Mouse (Mus musculus) 416B (cell line): ENCODE measurements around the gene Rbm33.

Source experiments
- DNase-seq: peaks from one replicate; pipeline ENCODE4 v3.0.0; 2011; ENCODE audit warnings: low read depth

Gene Rbm33

GRCm38 (mm10) chr5:28412006-28412685, 95.2 kb downstream of the Rbm33 start:
- DNase-seq: no peak

DNA sequence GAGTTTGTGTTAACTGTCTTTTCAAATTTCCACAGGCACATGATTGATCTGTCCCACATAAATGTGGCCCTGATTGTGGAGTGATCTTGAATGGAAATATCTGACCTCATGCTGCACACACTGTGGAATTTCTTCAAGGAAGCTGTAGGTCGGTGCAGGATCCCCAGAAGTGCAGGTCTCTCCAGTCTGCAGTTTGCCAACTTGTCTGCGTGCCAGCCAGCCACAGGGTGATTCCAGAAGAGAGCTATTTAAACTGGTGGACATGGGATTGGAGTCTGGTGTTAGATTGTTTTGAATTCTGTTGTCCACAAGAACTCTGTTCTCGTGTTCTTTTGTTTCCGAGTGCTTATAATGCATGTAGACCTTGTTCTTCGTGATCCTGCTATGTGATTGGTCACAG, 96.6 kb downstream of the Rbm33 start:
- DNase-seq: no peak

DNA sequence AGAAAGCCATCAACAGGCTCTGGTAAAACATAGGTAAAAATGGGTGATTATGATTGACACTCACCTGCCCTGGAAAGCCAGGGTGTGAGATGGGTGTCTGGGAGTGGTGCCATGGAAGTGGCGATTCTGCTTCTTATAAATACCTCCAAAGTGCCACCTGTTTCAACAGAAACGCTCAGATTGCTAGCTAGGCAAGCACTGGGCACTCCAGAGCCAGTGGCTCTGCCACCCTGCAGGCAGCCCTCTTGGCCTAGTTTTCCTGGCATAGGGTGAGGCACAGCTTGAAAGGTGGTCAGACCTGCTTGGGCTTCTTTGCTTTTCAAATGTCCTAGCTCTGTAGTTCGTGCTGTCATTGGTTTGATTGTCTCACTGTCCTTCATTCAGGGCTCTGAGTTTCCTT, 97.2 kb downstream of the Rbm33 start:
- no peak for DNase-seq

DNA sequence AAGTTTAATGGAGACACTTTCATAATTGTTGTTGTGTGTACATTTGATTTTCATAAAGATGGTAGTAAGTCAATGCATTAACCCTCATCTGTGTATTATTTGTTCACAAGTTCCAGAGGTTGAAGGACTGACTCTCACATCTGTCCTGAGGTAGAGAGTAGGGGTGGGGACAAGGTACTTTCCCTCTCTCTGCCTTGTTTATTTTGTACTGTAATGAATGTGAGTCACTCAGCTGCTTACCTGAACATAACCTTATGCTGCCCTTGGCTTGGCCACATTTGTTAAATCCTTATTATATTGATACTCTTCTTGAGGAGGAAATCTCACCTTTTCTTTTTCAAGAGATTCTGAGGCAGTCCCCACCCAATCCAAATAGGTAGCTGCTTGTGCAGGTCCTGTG, 99.1 kb downstream of the Rbm33 start:
- DNase-seq: no peak

DNA sequence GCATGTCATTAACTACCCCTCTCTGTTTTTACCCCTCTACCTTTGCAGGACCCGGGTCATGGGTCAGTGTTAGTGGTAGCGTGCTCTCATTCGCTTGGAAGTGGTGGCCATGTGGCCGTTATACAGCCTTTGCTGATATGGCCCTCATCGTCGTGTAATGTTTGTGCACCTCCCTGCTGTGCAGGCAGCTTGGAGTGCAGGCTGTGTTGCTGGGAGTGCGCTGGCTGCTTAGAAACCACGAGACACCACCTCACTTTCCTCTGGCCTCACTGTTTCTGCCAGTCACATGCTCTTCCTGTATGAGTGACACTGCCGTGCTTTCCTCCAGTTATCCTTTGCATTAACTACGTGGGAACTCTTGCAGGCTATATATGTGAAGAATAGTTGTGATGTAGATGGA, 101.8 kb downstream of the Rbm33 start:
- peak; percentile 25 for DNase-seq

DNA sequence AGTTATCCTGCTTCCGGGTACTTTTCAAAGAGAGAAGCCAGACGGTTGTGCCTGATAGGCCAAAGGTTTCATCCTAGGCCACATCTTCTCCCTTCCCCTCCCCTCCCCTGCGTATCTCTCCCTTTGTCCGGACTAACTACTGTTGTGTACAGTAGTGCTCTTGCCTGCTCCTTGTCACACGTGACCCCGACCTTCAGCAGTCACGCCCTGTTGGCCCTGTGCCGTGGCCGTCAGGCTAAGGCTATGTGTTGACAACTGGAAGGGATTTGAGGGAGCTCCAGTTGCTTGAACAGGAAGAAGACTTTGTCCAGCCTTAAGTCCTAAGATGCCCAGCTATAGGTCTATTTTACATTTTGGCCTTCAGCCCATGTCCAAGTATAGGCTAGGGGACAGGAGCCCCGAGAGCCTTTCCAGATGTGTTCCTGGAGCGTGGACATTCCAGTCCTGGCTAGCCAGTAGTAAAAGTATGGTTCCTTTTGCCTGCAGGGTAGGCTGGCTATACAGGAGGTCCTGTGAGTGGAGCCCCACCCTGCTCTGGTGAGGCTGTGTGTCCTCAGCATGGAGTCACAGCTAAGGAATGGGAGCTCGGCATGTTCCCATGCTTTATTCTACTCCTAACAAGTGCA, 102.8 kb downstream of the Rbm33 start:
- DNase-seq: no peak

DNA sequence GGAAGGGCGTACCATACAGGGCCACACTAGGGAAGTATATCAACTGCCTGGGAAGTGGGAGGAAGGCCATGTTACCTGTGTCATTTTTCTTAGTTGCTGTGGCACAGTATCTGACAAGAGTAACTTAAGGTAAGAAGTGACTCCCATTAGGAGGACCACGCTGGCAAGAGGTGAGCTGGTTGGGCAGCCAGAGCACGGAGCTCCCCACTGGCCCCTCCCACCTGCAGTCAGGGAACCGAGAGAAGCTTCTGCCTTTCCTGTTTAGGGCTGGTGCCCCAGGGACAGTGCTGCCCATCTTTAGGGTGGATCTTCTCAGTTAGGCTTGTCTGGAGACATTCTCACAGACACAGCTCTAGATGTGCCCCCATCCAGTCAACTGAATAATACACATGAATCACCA, 106.9 kb downstream of the Rbm33 start:
- no peak for DNase-seq

DNA sequence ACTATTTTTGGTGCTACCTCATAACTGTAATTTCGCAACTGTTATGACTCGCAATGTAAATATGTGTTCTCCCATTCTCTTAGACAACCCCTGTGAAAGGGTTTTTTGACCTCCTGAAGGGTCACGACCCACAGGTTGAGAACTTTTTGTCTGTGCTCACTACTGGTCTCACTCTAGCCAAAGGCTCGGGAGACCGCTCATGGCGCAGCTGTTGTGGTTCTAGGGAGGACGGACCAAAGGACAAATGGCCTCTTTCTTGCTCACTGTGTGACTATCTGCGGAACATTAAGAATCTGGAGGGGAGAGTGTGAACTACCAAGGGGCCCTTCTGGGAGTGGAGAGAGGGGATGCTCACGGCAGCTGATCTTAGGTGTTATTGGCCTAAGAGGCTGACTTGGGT, 109.0 kb downstream of the Rbm33 start:
- peak; percentile 20 for DNase-seq

DNA sequence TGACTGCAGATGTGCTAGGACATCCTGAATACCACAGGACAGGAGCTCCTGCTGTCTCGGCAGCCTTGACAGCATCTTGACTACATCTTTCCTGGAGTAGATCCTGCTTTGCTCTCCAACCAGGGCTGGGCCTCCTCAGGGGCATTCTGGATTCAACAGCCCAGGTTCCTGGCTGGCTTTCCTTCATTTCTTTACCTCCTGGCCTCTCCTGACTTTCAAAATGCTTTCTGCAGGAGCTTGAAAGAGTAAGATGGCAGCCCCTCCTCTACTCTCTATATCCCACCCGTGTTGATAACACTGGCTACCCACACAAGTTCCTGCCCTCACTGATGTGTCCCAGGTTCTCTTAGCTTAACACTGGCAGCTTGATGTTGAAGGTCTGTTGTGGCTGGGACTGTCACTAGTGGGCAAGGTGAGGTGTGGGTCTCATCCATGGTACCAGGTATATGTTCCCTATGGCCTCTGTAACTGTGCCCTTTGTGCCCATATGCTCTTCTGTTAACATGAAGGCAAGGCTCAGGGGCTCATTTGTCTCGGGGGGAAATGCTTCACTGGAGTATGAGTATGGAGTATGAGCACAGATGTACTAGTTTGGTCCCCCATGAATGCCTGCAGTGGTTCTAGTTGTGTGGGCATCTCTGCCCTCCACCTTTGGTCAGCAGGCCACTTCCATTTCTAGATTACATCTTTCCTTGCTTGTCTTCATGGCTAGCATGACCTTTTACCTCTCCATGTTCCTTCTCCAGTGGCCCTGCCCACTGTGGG, 133.4 kb downstream of the Rbm33 start:
- no peak for DNase-seq

- DNase-seq: peak; percentile 65
Measured at GRCm38 (mm10) chr5:28451053-28451638, 134.2 kb downstream of the Rbm33 start.

GRCm38 (mm10) chr5:28453086-28453485, 136.2 kb downstream of the Rbm33 start:
- no peak for DNase-seq

- DNase-seq: no peak
Measured at GRCm38 (mm10) chr5:28453523-28453922, 136.6 kb downstream of the Rbm33 start.

GRCm38 (mm10) chr5:28454546-28454945, 137.6 kb downstream of the Rbm33 start:
- DNase-seq: no peak

DNA sequence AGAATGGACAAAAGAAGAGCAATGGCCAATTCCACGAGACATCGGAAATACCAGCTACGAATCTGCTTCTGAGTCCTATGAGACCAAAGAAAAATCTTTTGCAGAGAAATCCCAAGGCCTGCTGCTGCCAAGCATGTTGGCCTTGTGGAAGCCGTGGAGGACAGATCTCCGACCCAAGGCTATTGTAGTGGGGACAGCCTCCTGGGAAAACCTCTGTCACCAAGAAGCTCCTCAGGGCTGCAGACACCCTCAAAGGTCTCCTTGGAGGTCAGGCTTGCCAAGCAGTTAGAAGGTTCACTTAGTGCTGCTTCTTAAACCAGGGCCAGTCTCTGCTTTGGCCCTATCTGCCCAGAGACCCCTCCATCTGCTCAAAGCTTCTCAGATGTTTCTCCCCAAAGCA, 138.8 kb downstream of the Rbm33 start:
- no peak for DNase-seq

DNA sequence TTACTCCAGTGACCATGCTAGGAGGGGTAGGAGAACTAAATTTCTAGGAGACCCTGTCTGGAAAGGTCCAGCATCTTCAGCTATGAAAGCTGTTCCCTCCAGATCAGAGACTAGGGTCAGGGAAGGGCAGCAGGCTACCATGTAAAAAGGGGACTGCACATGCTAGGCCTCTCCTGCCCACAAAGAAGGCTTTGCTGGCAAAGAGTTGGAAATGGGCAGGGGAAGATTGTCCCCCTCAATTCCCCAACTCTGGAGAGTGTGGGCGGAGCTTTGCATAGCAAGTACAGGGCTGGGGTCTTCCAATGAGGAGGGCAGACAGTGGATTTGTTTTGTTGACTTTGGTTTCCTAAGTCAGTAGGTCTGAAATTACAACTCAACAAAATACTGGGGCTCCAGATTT, 139.4 kb downstream of the Rbm33 start:
- DNase-seq: no peak

DNA sequence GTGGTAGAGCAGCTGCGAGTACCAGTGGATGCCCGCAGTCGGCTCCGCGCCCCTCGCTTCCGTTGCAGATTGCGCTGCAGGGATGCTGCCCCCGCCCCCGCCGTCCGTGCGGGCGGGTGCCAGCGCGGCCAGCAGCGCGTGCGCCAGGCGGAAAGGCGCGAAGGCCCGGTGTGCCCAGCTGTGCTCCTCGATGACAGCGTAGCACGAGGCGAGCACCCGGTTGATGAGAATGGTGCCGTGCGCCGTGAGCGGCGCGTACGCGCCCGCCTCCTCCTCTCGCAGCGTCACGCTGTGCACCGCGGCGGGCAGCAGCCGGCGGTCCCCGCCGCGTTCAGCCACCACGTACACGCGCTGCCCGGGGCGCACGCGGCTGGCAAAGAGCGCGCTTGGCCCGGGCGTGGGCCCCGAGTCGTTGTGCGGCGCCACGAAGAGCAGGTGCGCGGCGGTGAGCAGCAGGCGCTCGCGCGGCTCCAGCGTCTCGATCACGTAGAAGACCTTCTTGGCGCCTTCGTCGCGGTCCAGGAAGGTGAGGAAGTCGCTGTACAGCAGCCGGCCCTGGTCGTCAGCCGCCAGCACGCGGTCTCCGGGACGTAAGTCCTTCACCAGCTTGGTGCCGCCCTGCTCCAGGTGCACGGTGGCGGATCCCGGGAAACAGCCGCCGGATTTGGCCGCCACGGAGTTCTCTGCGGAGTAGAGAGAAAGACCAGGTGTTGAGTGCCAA, 141.2 kb downstream of the Rbm33 start:
- no peak for DNase-seq

DNA sequence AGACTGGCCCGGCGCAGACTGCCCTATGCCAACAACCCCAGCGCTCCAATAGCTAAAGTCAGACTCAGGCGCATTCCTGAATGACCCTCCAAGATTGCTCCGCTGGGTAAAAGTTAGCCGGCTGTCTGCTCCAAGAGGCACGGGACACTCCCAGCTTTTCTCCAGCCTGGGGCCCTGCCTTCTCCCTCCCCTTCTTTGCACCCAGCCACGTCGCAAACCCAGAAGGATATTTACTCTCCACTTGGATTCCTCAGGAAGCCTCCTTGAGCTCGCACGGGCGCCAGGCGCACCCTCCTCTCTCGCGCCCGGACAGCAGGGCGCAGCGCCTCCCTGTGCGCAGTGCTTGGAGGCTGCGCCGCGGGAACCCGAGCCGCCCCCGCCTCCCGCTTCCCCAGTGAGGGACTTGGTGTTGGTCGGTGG, 141.9 kb downstream of the Rbm33 start:
- DNase-seq: no peak

GRCm38 (mm10) chr5:28459456-28460225, 142.7 kb downstream of the Rbm33 start:
- no peak for DNase-seq

- DNase-seq: no peak
Measured at GRCm38 (mm10) chr5:28460556-28461350, 143.8 kb downstream of the Rbm33 start.

DNA sequence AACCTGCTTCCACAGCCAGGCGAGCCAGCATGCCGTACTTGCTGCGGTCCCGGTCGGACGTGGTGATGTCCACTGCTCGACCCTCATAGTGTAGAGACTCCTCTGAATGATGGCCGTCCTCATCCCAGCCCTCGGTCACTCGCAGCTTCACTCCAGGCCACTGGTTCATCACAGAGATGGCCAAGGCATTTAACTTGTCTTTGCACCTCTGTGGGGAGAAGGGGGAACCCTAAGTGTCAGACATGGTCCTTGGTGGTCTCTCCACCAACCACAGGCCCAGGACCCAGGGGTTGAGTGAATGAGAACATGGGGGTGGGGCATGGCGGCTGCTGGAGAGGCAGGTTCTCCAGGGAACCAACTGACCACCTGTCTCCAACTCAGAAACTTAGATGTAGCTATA, 144.5 kb downstream of the Rbm33 start:
- DNase-seq: no peak
